In genomic region chr13:100001790-100002196, GRCm38 (mm10) we compare ENCODE assay signal across 8 mouse cellular contexts. TPM values are rescaled to one million over a fixed set of nuclear protein-coding genes. Genes with fewer than 3 reads are reported as not detected.
DNase-seq lines count a peak whose midpoint lies in the region; ATAC-seq lines count a peak whose summit lies in the region.

No protein-coding gene starts in this region.

- H3K4me2 ChIP-seq in hindbrain, embryonic 16.5 days (ENCODE audit: low read length) = no peak overlapping the region

- H3K9me3 ChIP-seq in hindbrain, embryonic 16.5 days (ENCODE audit: control insufficient read depth, low read length) = no peaks in the 10 kb centered on the region

- DNase-seq in Muller cell, postnatal 12 days (ENCODE audit: inconsistent ontology term) = peak; percentile 72
- DNase-seq in cerebellum, adult 9-10 months = peak; percentile 91
- peak; percentile 62 to 76 for DNase-seq in frontal cortex, postnatal 10 days (ENCODE audit: low spot score in 2 of 2)
- DNase-seq in layer of hippocampus, postnatal 36 days = peak; percentile 74 to 81
- DNase-seq in lung, postnatal 36 days = peak; percentile 96
- peak; percentile 81 for DNase-seq in right cerebral cortex, adult 18-20 months
- peak; percentile 65 for DNase-seq in urinary bladder, adult 2 months (ENCODE audit: low spot score)

- no peak overlapping the region for H3K27ac ChIP-seq in hindbrain, embryonic 16.5 days (ENCODE audit: low read depth, low read length)

- no peaks in the 10 kb centered on the region for H3K36me3 ChIP-seq in hindbrain, embryonic 16.5 days (ENCODE audit: control insufficient read depth, insufficient read depth, low read length)

- H3K9ac ChIP-seq in hindbrain, embryonic 16.5 days (ENCODE audit: low read depth, low read length) = no peak overlapping the region

- H3K27me3 ChIP-seq in hindbrain, embryonic 16.5 days (replicated peaks; ENCODE audit: control insufficient read depth, insufficient read depth, low read length) = no peaks in the 10 kb centered on the region

- H3K4me3 ChIP-seq in hindbrain, embryonic 16.5 days (ENCODE audit: low read length) = no peak overlapping the region

- WGBS in hindbrain, embryonic 16.5 days = 33% methylated on average over 5 of the region's 5 CpGs

- H3K4me1 ChIP-seq in hindbrain, embryonic 16.5 days (ENCODE audit: control insufficient read depth, insufficient read depth, low read depth, low read length) = no peaks in the 10 kb centered on the region

- ATAC-seq in hindbrain, embryonic 16.5 days = peak; percentile 83

RNA-seq across cellular contexts. Expression of gene Mccc2, which starts 13.6 kb away (rescaled TPM):
- 39.2 and 41.8 TPM in 2 replicates for polyA plus RNA-seq in hindbrain, embryonic 16.5 days (2015; fragmentation: Nextera tagmentation; extraction: Ambion mirVana)
- total RNA-seq in layer of hippocampus, postnatal 36 days (2021) = 10 to 100 TPM; 26.9 to 30.4 TPM
- polyA plus RNA-seq in urinary bladder, adult 2 months (2012; rRNA removed) = 17.8 and 26.5 TPM in 2 replicates
